Mouse (Mus musculus) G1E (cell line): Measurements from ENCODE around the gene Npsr1. TPM values are rescaled to one million over a fixed set of nuclear protein-coding genes. Genes with fewer than 3 reads are reported as not detected.

ENCODE experiments used
- ATAC-seq: 2 replicates; pipeline ENCODE4 v1.8.0; 2016; ENCODE audit warnings: mild to moderate bottlenecking; ENCODE audit not compliant: insufficient number of reproducible peaks, poor library complexity, low FRiP score, severe bottlenecking; ENCODE audit errors: extremely low read depth
- DNase-seq: peaks from one replicate; pipeline ENCODE4 v3.0.0; 2012; ENCODE audit warnings: low spot score
- H3K27me3 ChIP-seq: 2 replicates; pipeline ENCODE4 v1.6.1; 2012; ENCODE audit warnings: mild to moderate bottlenecking, low read length, inconsistent platforms; ENCODE audit not compliant: insufficient read depth
- H3K36me3 ChIP-seq: replicated peaks from 2 replicates; pipeline ENCODE3; 2012; ENCODE audit warnings: mild to moderate bottlenecking, inconsistent platforms
- H3K4me1 ChIP-seq: 2 replicates; pipeline ENCODE4 v1.6.1; 2012; ENCODE audit warnings: low read depth, low read length, inconsistent platforms, mixed read lengths; ENCODE audit not compliant: insufficient read depth
- H3K4me3 ChIP-seq: 2 replicates; pipeline ENCODE4 v1.5.1; 2012; ENCODE audit warnings: low read depth, mild to moderate bottlenecking, inconsistent platforms, low read length, moderate library complexity, mixed read lengths
- H3K9me3 ChIP-seq: replicated peaks from 2 replicates; pipeline ENCODE4 v1.6.1; 2012; ENCODE audit warnings: inconsistent platforms
- CTCF ChIP-seq: IDR thresholded peaks from 2 replicates; pipeline ENCODE4 v1.5.1; 2012; ENCODE audit warnings: low read depth, low read length, inconsistent platforms, mixed read lengths
- GATA1 ChIP-seq: IDR thresholded peaks from 2 replicates; pipeline ENCODE4 v1.6.1; 2012; ENCODE audit warnings: borderline replicate concordance, low read length, inconsistent platforms, mixed read lengths
- GATA2 ChIP-seq: IDR thresholded peaks from 2 replicates; pipeline ENCODE4 v1.6.1; 2012; ENCODE audit warnings: low read depth, low read length, inconsistent platforms, borderline replicate concordance
- POLR2AphosphoS5 ChIP-seq: IDR thresholded peaks from 2 replicates; pipeline ENCODE4 v1.6.1; 2012; ENCODE audit warnings: low read depth, low read length, inconsistent platforms; ENCODE audit not compliant: insufficient replicate concordance
- TAL1 ChIP-seq: conservative IDR thresholded peaks from 2 replicates; pipeline ENCODE4 v1.6.1; 2012; ENCODE audit warnings: low read depth, low read length, inconsistent platforms, mixed read lengths
- polyA plus RNA-seq: library from polyadenylated mRNA; stranded (reverse); fragments of >175 nt; gene quantifications from 2 replicates; pipeline ENCODE4 v1.2.3, GENCODE M21; 2012
- total RNA-seq, 2 experiments: library from RNA; stranded (forward) in 1 of 2; stranded (reverse) in 1 of 2; fragments of 200-1000 nt in 1 of 2; fragments of >200 nt in 1 of 2; fragmentation: Nextera tagmentation in 1 of 2; gene quantifications; 2 replicates each; pipeline ENCODE4 v1.2.3; 2014 to 2017

Npsr1 gene
- total and polyA plus RNA-seq, 3 experiments, result 0.16 to 1.4 TPM; not detected in 1

DNA sequence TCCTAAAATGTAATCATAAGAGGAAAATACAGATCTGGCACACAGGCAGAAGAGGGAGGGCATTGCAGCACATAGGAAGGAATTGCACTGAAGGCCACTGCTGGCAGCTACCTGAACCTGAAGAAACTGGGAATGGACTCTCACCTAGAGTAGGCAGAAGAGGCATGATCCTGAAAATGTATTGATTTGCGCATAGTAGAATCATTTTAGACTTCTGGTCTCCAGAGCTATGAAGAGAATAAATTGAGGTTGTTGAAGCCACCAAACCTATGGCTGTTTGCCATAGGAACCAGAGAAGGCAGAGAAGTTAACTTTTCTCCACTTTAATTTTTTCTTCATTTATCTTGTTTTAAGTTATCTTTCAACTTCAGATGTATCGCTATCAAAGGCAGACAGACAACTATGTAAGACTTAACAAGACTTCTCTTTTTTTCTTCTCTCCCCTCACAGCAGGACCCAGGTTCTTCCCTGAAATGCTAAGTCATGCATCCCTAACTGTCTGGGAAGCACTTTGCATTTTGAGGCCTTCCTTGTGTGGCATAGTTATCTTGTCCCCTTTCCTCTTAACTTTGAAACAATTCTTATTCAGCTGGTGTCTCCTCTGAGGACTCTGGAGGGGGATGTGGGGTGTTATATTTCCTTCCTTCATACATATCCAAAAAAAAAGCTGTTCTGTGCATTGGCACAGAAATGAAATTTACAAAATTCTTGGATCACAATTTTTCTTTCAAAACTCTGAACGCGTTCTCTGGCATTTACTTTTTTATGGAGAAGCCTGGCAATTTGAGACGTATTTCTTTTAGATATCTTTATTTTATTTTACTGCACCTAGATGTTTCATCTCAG is 186.7 kb downstream of the Npsr1 start:
- H3K4me1 ChIP-seq, result peaks cover 47% of the 10 kb centered on the region
- DNase-seq, result peak; percentile 11

DNA sequence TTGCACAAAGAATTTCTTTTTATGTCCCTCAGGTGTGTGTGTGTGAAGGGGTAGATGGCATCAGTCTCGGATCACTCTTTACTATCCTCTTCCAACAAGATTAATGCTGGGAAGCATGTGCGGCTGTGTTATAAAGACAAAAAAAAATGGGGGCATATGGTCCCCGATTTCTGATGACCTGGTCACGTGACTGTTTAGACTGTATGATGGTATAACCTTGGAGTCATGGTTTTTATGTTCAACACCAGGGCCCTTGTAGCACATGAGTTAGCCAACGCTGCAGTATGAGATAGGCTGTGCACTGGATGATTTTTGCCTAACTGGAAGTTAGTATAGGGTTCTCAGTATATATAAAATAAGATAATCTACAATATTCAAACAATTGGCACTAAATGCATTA is 187.6 kb downstream of the Npsr1 start:
- Histone ChIP-seq H3K9me3 (peaks cover 5% of the 10 kb centered on the region; the same call in 1 of the 2 replicates), H3K36me3 (no peaks in the 10 kb centered on the region), H3K4me1 (peaks cover 45% of the 10 kb centered on the region), H3K4me3 (no peak overlapping the region), H3K27me3 (no peaks in the 10 kb centered on the region)
- DNase-seq (no peak), ATAC-seq (no peak)
- TF ChIP-seq CTCF, result no peak

More for the DNA sequence above, 186.7 kb downstream of the Npsr1 start:
- no peaks in the 10 kb centered on the region for H3K27me3 ChIP-seq
- H3K4me3 ChIP-seq, result no peak overlapping the region
- H3K9me3 ChIP-seq, result peaks cover 5% of the 10 kb centered on the region; the same call in 1 of the 2 replicates
- ATAC-seq, result peak; percentile 79
- H3K36me3 ChIP-seq, result no peaks in the 10 kb centered on the region
- TF ChIP-seq GATA2 (no peak), TAL1 (peak; percentile 71)

DNA sequence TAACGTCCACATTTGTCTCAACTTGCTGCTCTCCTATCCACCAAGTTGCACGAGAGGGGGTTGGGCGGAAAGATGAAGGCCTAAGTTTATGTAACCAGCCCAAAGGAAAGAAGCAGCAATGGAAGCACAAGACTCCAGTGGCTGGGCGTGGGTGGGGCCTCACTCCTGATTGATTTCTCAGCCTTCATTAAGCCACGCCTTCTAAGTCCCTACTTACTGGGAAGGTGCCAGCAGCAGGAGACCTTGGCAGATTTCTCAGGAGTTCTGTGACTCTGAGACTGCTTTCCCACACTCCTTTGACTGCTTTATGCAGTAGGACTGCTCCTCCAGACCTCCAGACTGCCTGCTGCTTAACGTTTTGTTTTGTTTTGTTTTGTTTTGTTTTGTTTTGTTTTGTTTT is 193.6 kb downstream of the Npsr1 start:
- no peak overlapping the region for H3K4me3 ChIP-seq
- H3K27me3 ChIP-seq, result no peaks in the 10 kb centered on the region
- peaks cover 18% of the 10 kb centered on the region for H3K4me1 ChIP-seq
- no peaks in the 10 kb centered on the region for H3K36me3 ChIP-seq
- DNase-seq (peak; percentile 14), ATAC-seq (peak; percentile 28; the same call in 1 of the 2 replicates)
- H3K9me3 ChIP-seq, result no peaks in the 10 kb centered on the region
- TF ChIP-seq TAL1 (no peak), CTCF (no peak), GATA2 (no peak), GATA1 (no peak), POLR2AphosphoS5 (no peak)

DNA sequence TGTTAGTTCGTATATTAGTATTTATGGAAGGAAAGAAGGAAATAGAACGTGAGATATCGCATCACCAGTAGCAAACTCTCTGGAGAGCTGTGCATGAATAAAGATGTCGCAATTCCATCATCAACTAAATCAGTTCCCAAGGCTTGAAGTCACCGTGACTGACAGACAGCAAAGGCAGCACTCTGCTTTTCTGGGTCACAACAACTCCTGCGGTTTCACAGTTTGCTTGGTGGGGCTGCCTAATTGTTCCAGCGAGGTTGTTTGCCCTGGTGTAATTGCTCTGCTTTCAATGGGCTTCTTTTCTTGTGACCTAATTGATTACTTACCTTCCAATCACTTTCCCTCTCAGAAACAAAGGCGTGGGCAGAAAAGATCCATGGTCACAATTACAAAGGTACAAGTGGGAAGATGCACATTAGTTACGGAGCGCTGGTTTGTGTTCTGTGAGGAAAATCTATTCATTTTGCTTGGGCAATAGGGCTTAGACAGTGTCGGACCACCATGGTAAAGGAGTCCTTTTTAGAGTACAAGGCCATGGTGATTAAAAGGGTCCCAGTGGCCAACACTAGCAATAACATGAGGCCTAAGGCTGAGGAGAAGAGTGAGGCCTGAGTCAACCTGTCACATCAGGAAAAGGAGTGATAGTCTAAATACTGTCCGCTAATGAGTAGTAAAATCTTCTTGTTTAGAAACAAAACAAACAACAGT is 195.6 kb downstream of the Npsr1 start:
- Histone ChIP-seq H3K4me3 (no peak overlapping the region), H3K9me3 (no peaks in the 10 kb centered on the region), H3K36me3 (no peaks in the 10 kb centered on the region), H3K27me3 (no peaks in the 10 kb centered on the region), H3K4me1 (peaks cover 8% of the 10 kb centered on the region)
- ATAC-seq, result no peak
- TF ChIP-seq TAL1, result no peak
- TF ChIP-seq GATA1, result no peak
- TF ChIP-seq GATA2, result no peak
- TF ChIP-seq CTCF, result no peak
- no peak for TF ChIP-seq POLR2AphosphoS5
- no peak for DNase-seq

DNA sequence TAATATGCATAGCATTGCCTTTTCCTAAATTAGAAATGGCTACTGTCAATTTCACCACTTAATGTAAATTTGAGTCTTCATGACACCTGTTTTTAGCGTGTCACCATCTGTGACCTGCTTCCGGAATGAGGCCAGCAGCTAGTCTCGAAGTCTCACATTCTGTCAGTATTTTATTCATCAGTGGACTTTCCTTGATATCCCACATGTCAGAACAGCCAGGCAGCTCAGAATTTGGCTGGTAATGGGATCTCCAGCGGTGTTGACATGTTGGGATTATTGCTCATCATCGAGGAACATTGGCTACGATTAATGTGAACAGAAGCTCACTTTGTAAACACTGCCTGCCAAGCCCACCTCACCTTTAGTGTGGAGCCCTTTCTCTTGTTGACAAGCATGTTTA is 205.1 kb downstream of the Npsr1 start:
- Histone ChIP-seq H3K4me3 (no peak overlapping the region), H3K36me3 (no peaks in the 10 kb centered on the region), H3K27me3 (peaks cover 4% of the 10 kb centered on the region), H3K4me1 (no peaks in the 10 kb centered on the region; the same call in 1 of the 2 replicates), H3K9me3 (no peaks in the 10 kb centered on the region)
- TF ChIP-seq POLR2AphosphoS5, result no peak
- TF ChIP-seq CTCF, result no peak
- no peak for TF ChIP-seq TAL1
- TF ChIP-seq GATA2, result no peak
- TF ChIP-seq GATA1, result no peak
- DNase-seq (no peak), ATAC-seq (no peak)

DNA sequence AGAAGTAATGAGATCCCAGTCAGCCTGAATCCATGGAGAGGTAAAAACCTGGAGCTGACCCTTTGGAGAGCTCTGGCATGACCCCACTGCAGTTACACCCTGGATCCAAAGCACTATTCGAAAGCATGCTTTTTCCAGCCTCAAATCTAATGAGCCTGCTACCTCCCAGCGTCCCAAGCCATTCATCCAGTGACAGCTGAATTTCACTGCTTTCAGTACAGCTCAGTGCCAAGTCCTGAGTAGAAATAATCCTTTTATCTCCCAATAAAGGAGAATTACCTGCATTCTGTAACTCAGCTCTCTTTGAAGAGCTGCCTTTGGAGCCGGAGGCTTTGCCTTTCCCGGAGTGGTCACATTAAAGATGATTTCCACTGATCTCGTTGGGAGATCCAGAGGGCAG is 209.2 kb downstream of the Npsr1 start:
- Histone ChIP-seq H3K4me3 (no peak overlapping the region), H3K36me3 (no peaks in the 10 kb centered on the region), H3K4me1 (no peaks in the 10 kb centered on the region; the same call in 1 of the 2 replicates), H3K27me3 (peaks cover 9% of the 10 kb centered on the region), H3K9me3 (no peaks in the 10 kb centered on the region)
- DNase-seq (no peak), ATAC-seq (no peak)
- TF ChIP-seq CTCF, result no peak
- no peak for TF ChIP-seq TAL1
- TF ChIP-seq POLR2AphosphoS5, result no peak
- TF ChIP-seq GATA1, result no peak
- TF ChIP-seq GATA2, result no peak
